Comparison of ENCODE assay signal across 8 mouse cellular contexts in genomic region chr17:5798221-5798801, GRCm38 (mm10). TPM values are rescaled to one million over a fixed set of nuclear protein-coding genes. Genes with fewer than 3 reads are reported as not detected.
A peak's percentile ranks its signal among the peaks of the same experiment; 100 is the strongest.
DNase-seq lines count a peak whose midpoint lies in the region; ATAC-seq and TF ChIP-seq lines count a peak whose summit lies in the region.

No protein-coding gene starts in this region.

- no peak; the same call in 1 of the 2 replicates for TF ChIP-seq EP300 in liver, embryonic 14.5 days (IDR thresholded peaks at IDR 0.05; ENCODE audit: low read depth)

- DNase-seq in lung, adult 18-20 months, result peak; percentile 22 to 35
- no peak for DNase-seq in lung, postnatal 10 days
- peak; percentile 49 for DNase-seq in cerebellum, adult 11-12 months
- peak; percentile 63 to 68 (median 68) for DNase-seq in liver, embryonic 14.5 days (ENCODE audit: low read depth in 3 of 3, low spot score in 3 of 3)
- DNase-seq in right cerebral cortex, postnatal 36 days (ENCODE audit: low spot score in 2 of 2), result no peak
- no peak for DNase-seq in layer of hippocampus, adult 9-10 months (ENCODE audit: low spot score)
- DNase-seq in forebrain, embryonic 14.5 days (ENCODE audit: low spot score), result no peak

- H3K4me3 ChIP-seq in liver, embryonic 14.5 days (ENCODE audit: insufficient read depth in 1 of 2, low read depth in 2 of 2, low read length in 2 of 2), result peak overlapping the region; percentile 26 to 39; a peak in 3 of 4 replicates
- H3K4me3 ChIP-seq in stomach, embryonic 15.5 days (replicated peaks), result no peak overlapping the region
- H3K4me3 ChIP-seq in forebrain, embryonic 14.5 days (ENCODE audit: low read depth, low read length), result no peak overlapping the region

- H3K27ac ChIP-seq in liver, embryonic 14.5 days, result peak overlapping the region; percentile 7
- H3K27ac ChIP-seq in stomach, embryonic 15.5 days, result no peak overlapping the region
- H3K27ac ChIP-seq in forebrain, embryonic 14.5 days (ENCODE audit: low read depth, low read length), result no peak overlapping the region

- H3K4me2 ChIP-seq in liver, embryonic 14.5 days (ENCODE audit: low read depth), result peak overlapping the region; percentile 63
- no peak overlapping the region for H3K4me2 ChIP-seq in stomach, embryonic 15.5 days
- H3K4me2 ChIP-seq in forebrain, embryonic 14.5 days (ENCODE audit: low read length), result no peak overlapping the region

- no peaks in the 10 kb centered on the region for H3K36me3 ChIP-seq in liver, embryonic 14.5 days (replicated peaks; ENCODE audit: control insufficient read depth, insufficient read depth, low read depth)
- H3K36me3 ChIP-seq in stomach, embryonic 15.5 days, result no peaks in the 10 kb centered on the region
- no peaks in the 10 kb centered on the region for H3K36me3 ChIP-seq in forebrain, embryonic 14.5 days (ENCODE audit: control insufficient read depth, insufficient read depth, low read length)

- 10% methylated on average over 13 of the region's 13 CpGs for WGBS in liver, embryonic 14.5 days (ENCODE audit: insufficient replicate concordance)
- WGBS in stomach, embryonic 15.5 days, result 50% methylated on average over 13 of the region's 13 CpGs
- 71% methylated on average over 13 of the region's 13 CpGs for WGBS in forebrain, embryonic 14.5 days

- H3K4me1 ChIP-seq in liver, embryonic 14.5 days (replicated peaks; ENCODE audit: control insufficient read depth in 2 of 2, insufficient read depth in 2 of 2, low read length in 1 of 2), result peaks cover 9 to 52% of the 10 kb centered on the region in 2 experiments
- H3K4me1 ChIP-seq in stomach, embryonic 15.5 days, result peaks cover 5% of the 10 kb centered on the region; the same call in 1 of the 2 replicates
- H3K4me1 ChIP-seq in forebrain, embryonic 14.5 days (ENCODE audit: control insufficient read depth, insufficient read depth, low read length), result 0 out of 2 replicates have a peak, but pooled peaks cover 5% of the 10 kb centered on the region

- peak; percentile 83 for ATAC-seq in liver, embryonic 14.5 days (ENCODE audit: insufficient read depth)
- peak; percentile 72 for ATAC-seq in stomach, embryonic 15.5 days (ENCODE audit: insufficient read depth, low FRiP score, low read depth)
- ATAC-seq in forebrain, embryonic 14.5 days, result no peak

- no peaks in the 10 kb centered on the region for H3K9me3 ChIP-seq in liver, embryonic 14.5 days (ENCODE audit: control insufficient read depth, low read length)
- H3K9me3 ChIP-seq in stomach, embryonic 15.5 days, result no peaks in the 10 kb centered on the region
- H3K9me3 ChIP-seq in forebrain, embryonic 14.5 days (replicated peaks; ENCODE audit: control insufficient read depth, low read length), result no peaks in the 10 kb centered on the region

- no peaks in the 10 kb centered on the region for H3K27me3 ChIP-seq in liver, embryonic 14.5 days (ENCODE audit: control insufficient read depth, insufficient read depth, low read length)
- H3K27me3 ChIP-seq in stomach, embryonic 15.5 days (replicated peaks), result no peaks in the 10 kb centered on the region
- H3K27me3 ChIP-seq in forebrain, embryonic 14.5 days (replicated peaks; ENCODE audit: control insufficient read depth, insufficient read depth, low read length), result no peaks in the 10 kb centered on the region

- no peak for TF ChIP-seq CTCF in liver, embryonic 14.5 days (IDR thresholded peaks at IDR 0.05; ENCODE audit: low read depth)

- H3K9ac ChIP-seq in liver, embryonic 14.5 days (replicated peaks), result peak overlapping the region; percentile 31
- no peak overlapping the region for H3K9ac ChIP-seq in stomach, embryonic 15.5 days
- no peak overlapping the region for H3K9ac ChIP-seq in forebrain, embryonic 14.5 days (ENCODE audit: low read length)

RNA-seq across cellular contexts. Expression of gene Snx9, which starts 42.8 kb away (rescaled TPM):
- polyA plus RNA-seq in liver, embryonic 14.5 days (2012; rRNA removed), result 6.9 and 9.4 TPM in 2 replicates
- polyA plus RNA-seq in liver, embryonic 14.5 days (2014; fragmentation: Nextera tagmentation; extraction: Ambion mirVana), result 11.6 and 13.5 TPM in 2 replicates
- 37.5 and 42.8 TPM in 2 replicates for polyA plus RNA-seq in stomach, embryonic 15.5 days (2015; fragmentation: Nextera tagmentation; extraction: Ambion mirVana)
- 6.7 and 6.8 TPM in 2 replicates for polyA plus RNA-seq in forebrain, embryonic 14.5 days (2014; fragmentation: Nextera tagmentation; extraction: Ambion mirVana)

Comparison
In these comparisons a context has a peak if more than half of its experiments do, and no peak if none do; other contexts are left out.
1. DNase-seq: peak in lung, adult 18-20 months (2 of 2), cerebellum, adult 11-12 months (single experiment) and liver, embryonic 14.5 days (3 of 3); none in lung, postnatal 10 days (single experiment), right cerebral cortex, postnatal 36 days (0 of 2), layer of hippocampus, adult 9-10 months (single experiment) and forebrain, embryonic 14.5 days (single experiment).
2. H3K4me3 ChIP-seq: peak in liver, embryonic 14.5 days (2 of 2); none in stomach, embryonic 15.5 days (single experiment) and forebrain, embryonic 14.5 days (single experiment).